Mouse (Mus musculus): ENCODE measurements around the gene Wbp2. TPM values are rescaled to one million over a fixed set of nuclear protein-coding genes. Genes with fewer than 3 reads are reported as not detected.

Wbp2 gene
- polyA plus RNA-seq, 1 experiment from 2014 or later, result 33.2 TPM

Other genes starting within 250 kb of the Wbp2 start
- gene Myo15b, start 228.6 kb downstream of the Wbp2 start, polyA plus RNA-seq (2016; fragmentation: Nextera tagmentation; extraction: Ambion mirVana), result 0.20 TPM in 1 of 2 replicates, not detected in the other
- gene Smim5, start 187.0 kb downstream of the Wbp2 start, polyA plus RNA-seq (2016; fragmentation: Nextera tagmentation; extraction: Ambion mirVana), result 3.1 and 4.2 TPM in 2 replicates
- 1.4 and 2.1 TPM in 2 replicates for gene Smim6, start 175.0 kb downstream of the Wbp2 start, polyA plus RNA-seq (2016; fragmentation: Nextera tagmentation; extraction: Ambion mirVana)
- 52.5 and 56.9 TPM in 2 replicates for gene Sap30bp, start 153.7 kb downstream of the Wbp2 start, polyA plus RNA-seq (2016; fragmentation: Nextera tagmentation; extraction: Ambion mirVana)
- 24.7 and 30.6 TPM in 2 replicates for gene Recql5, start 153.5 kb downstream of the Wbp2 start, polyA plus RNA-seq (2016; fragmentation: Nextera tagmentation; extraction: Ambion mirVana)
- gene Itgb4, start 112.3 kb downstream of the Wbp2 start, polyA plus RNA-seq (2016; fragmentation: Nextera tagmentation; extraction: Ambion mirVana), result 3.1 and 3.9 TPM in 2 replicates
- gene Galk1, start 74.3 kb downstream of the Wbp2 start, polyA plus RNA-seq (2016; fragmentation: Nextera tagmentation; extraction: Ambion mirVana), result 181 and 182 TPM in 2 replicates
- 2,405 and 2,474 TPM in 2 replicates for gene H3f3b, start 59.0 kb downstream of the Wbp2 start, polyA plus RNA-seq (2016; fragmentation: Nextera tagmentation; extraction: Ambion mirVana)
- 50.0 and 51.8 TPM in 2 replicates for gene Unk, start 56.7 kb downstream of the Wbp2 start, polyA plus RNA-seq (2016; fragmentation: Nextera tagmentation; extraction: Ambion mirVana)
- 1.4 and 1.7 TPM in 2 replicates for gene Unc13d, start 9.0 kb downstream of the Wbp2 start, polyA plus RNA-seq (2016; fragmentation: Nextera tagmentation; extraction: Ambion mirVana)
- gene Trim47, start 40.2 kb upstream of the Wbp2 start, polyA plus RNA-seq (2016; fragmentation: Nextera tagmentation; extraction: Ambion mirVana), result 6.0 and 7.9 TPM in 2 replicates
- gene Trim65, start 44.1 kb upstream of the Wbp2 start, polyA plus RNA-seq (2016; fragmentation: Nextera tagmentation; extraction: Ambion mirVana), result 2.1 and 3.0 TPM in 2 replicates
- 86.9 and 90.8 TPM in 2 replicates for gene Mrpl38, start 51.9 kb upstream of the Wbp2 start, polyA plus RNA-seq (2016; fragmentation: Nextera tagmentation; extraction: Ambion mirVana)
- gene Fbf1, start 81.2 kb upstream of the Wbp2 start, polyA plus RNA-seq (2016; fragmentation: Nextera tagmentation; extraction: Ambion mirVana), result 54.0 and 60.3 TPM in 2 replicates
- 64.7 and 71.3 TPM in 2 replicates for gene Ten1, start 111.9 kb upstream of the Wbp2 start, polyA plus RNA-seq (2016; fragmentation: Nextera tagmentation; extraction: Ambion mirVana)
- gene Acox1, start 112.0 kb upstream of the Wbp2 start, polyA plus RNA-seq (2016; fragmentation: Nextera tagmentation; extraction: Ambion mirVana), result 18.1 and 21.2 TPM in 2 replicates
- 2.4 and 3.3 TPM in 2 replicates for gene Evpl, start 151.1 kb upstream of the Wbp2 start, polyA plus RNA-seq (2016; fragmentation: Nextera tagmentation; extraction: Ambion mirVana)
- gene Srp68, start 187.2 kb upstream of the Wbp2 start, polyA plus RNA-seq (2016; fragmentation: Nextera tagmentation; extraction: Ambion mirVana), result 110 and 112 TPM in 2 replicates
- gene Galr2, start 193.9 kb upstream of the Wbp2 start, polyA plus RNA-seq (2016; fragmentation: Nextera tagmentation; extraction: Ambion mirVana), result 0.20 TPM in 1 of 2 replicates, not detected in the other
- 77.6 and 82.8 TPM in 2 replicates for gene Exoc7, start 220.2 kb upstream of the Wbp2 start, polyA plus RNA-seq (2016; fragmentation: Nextera tagmentation; extraction: Ambion mirVana)
- 0.18 TPM in 2 replicates for gene Foxj1, start 248.4 kb upstream of the Wbp2 start, polyA plus RNA-seq (2016; fragmentation: Nextera tagmentation; extraction: Ambion mirVana)